Mouse (Mus musculus) adrenal gland, adult 8-10 months (tissue): Measurements from ENCODE around the gene Wdr6. TPM values are rescaled to one million over a fixed set of nuclear protein-coding genes. Genes with fewer than 3 reads are reported as not detected.

ENCODE experiments used
- DNase-seq: peaks from one replicate; pipeline ENCODE4 v3.0.0; 2022
- microRNA-seq, 2 experiments: library from miRNA; unstranded; fragments of <30 nt; microRNA quantifications; one replicate each; pipeline ENCODE4 v1.2.0; 2022
- total RNA-seq, 4 experiments: library from RNA; stranded (reverse); gene quantifications; 2 replicates each; pipeline ENCODE4 v1.2.4; 2022

Gene Wdr6
- total RNA-seq, 4 experiments from 2014 or later, result 115 to 182 (median 165) TPM

- DNase-seq, result no peak
Observed at GRCm38 (mm10) chr9:108523341-108523740, 55.2 kb downstream of the Wdr6 start.

Small RNA genes within 50 kb of the gene (microRNA-seq; reads per million reads assigned to microRNA genes)
- 0 reads per million in 2 experiments for gene Gm24083
- 0 reads per million in 2 experiments for gene Mir191
- gene Mir425, result 717 to 911 reads per million in 2 experiments

Other genes starting within 250 kb of the Wdr6 start
- gene Gpx1, start 239.8 kb downstream of the Wdr6 start, total RNA-seq, result 100 to 1,000 TPM; 524 to 812 (median 629) TPM
- 100 to 1,000 TPM; 124 to 152 (median 132) TPM for gene Usp4, start 230.9 kb downstream of the Wdr6 start, total RNA-seq
- 1 to 10 TPM in 3 of 4 experiments, under 1 TPM in 1; 0.96 to 1.6 (median 1.3) TPM for gene 1700102P08Rik, start 185.9 kb downstream of the Wdr6 start, total RNA-seq
- gene Ccdc36, start 150.3 kb downstream of the Wdr6 start, total RNA-seq, result under 1 TPM in 1 of 4 experiments, not detected in 3; 0.10 TPM
- not detected for gene BC048562, start 142.3 kb downstream of the Wdr6 start, total RNA-seq
- gene Ccdc71, start 118.2 kb downstream of the Wdr6 start, total RNA-seq, result 10 to 100 TPM; 46.6 to 56.5 (median 52.7) TPM
- gene Klhdc8b, start 117.2 kb downstream of the Wdr6 start, total RNA-seq, result 10 to 100 TPM; 19.7 to 48.3 (median 33.1) TPM
- 100 to 1,000 TPM; 117 to 175 (median 152) TPM for gene Lamb2, start 99.0 kb downstream of the Wdr6 start, total RNA-seq
- gene Usp19, start 88.1 kb downstream of the Wdr6 start, total RNA-seq, result 100 to 1,000 TPM; 239 to 312 (median 257) TPM
- gene Qars, start 71.0 kb downstream of the Wdr6 start, total RNA-seq, result 100 to 1,000 TPM; 181 to 239 (median 220) TPM
- 100 to 1,000 TPM; 131 to 151 (median 139) TPM for gene Qrich1, start 61.9 kb downstream of the Wdr6 start, total RNA-seq
- gene Impdh2, start 18.5 kb downstream of the Wdr6 start, total RNA-seq, result 10 to 100 TPM; 59.9 to 88.8 (median 73.5) TPM
- gene Ndufaf3, start 11.3 kb downstream of the Wdr6 start, total RNA-seq, result 10 to 100 TPM; 60.1 to 76.1 (median 70.8) TPM
- gene Dalrd3, start 8.9 kb downstream of the Wdr6 start, total RNA-seq, result 10 to 100 TPM; 72.5 to 99.3 (median 83.0) TPM
- gene P4htm, start 18.9 kb upstream of the Wdr6 start, total RNA-seq, result 10 to 100 TPM in 3 of 4 experiments, 1 to 10 TPM in 1; 7.4 to 14.7 (median 11.6) TPM
- 10 to 100 TPM; 53.4 to 73.7 (median 61.0) TPM for gene Arih2, start 70.6 kb upstream of the Wdr6 start, total RNA-seq
- 100 to 1,000 TPM in 1 of 4 experiments, 10 to 100 TPM in 3; 71.4 to 108 (median 90.9) TPM for gene Slc25a20, start 83.3 kb upstream of the Wdr6 start, total RNA-seq
- gene Prkar2a, start 110.6 kb upstream of the Wdr6 start, total RNA-seq, result 10 to 100 TPM; 29.9 to 45.0 (median 33.7) TPM
- 100 to 1,000 TPM in 3 of 4 experiments, 10 to 100 TPM in 1; 93.0 to 156 (median 128) TPM for gene Ip6k2, start 205.1 kb upstream of the Wdr6 start, total RNA-seq
- gene Nckipsd, start 229.6 kb upstream of the Wdr6 start, total RNA-seq, result 10 to 100 TPM; 11.1 to 19.0 (median 17.0) TPM
- gene Celsr3, start 247.6 kb upstream of the Wdr6 start, total RNA-seq, result 1 to 10 TPM; 3.0 to 8.6 (median 7.9) TPM